Mouse (Mus musculus) c-Kit-positive CD71-positive TER-119-positive erythroid progenitor cells, embryonic 14.5 days (primary cell): ENCODE data around the gene Myo3b.

Experiments used
- DNase-seq: peaks from one replicate; pipeline ENCODE4 v3.0.0-alpha.2; 2013; ENCODE audit warnings: low spot score

The Myo3b gene

DNA sequence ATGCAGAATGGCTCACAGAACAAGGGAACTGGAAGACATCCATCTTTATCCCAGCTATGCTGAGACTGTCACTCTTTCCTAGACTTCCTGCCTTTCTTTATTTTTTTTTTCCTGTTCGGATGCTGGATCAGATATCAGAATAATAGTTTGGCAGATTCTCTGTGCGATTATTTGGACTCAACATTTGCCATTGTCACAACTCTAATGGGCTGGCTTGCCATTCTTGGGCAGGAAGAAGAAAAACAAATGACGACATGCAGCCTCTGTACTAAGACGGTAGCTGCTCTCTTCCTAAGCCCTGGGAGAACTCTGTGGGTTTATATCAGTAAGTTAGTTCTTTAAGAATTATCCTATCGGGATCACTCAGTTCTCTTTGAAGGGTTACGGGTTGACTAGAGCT lies 89.7 kb downstream of the Myo3b start:
- no peak for DNase-seq

DNA sequence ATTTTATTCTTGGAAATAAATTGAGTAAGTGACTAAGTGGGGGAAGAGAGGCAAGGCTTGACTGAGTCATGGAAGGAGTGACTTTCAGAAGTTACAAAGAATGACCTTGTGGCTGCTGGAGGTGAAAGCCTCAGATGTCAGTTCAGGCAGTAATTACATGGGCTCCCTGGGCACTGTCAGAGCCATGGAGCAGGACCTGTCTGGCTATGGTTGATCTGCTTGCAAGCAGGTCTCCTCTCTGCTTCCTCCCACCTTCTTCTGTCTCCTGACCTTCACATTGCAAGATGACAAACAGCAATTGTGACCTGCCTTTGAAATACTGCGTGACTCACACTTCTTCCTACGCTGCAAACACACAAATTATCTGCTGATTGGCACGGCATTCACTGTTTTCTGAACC lies 90.6 kb downstream of the Myo3b start:
- DNase-seq = no peak

GRCm38 (mm10) chr2:70133281-70133680 lies 94.4 kb downstream of the Myo3b start:
- no peak for DNase-seq

- no peak for DNase-seq
Measured at GRCm38 (mm10) chr2:70137226-70137998, 98.5 kb downstream of the Myo3b start.

GRCm38 (mm10) chr2:70143543-70144188 lies 104.7 kb downstream of the Myo3b start:
- DNase-seq = no peak

DNA sequence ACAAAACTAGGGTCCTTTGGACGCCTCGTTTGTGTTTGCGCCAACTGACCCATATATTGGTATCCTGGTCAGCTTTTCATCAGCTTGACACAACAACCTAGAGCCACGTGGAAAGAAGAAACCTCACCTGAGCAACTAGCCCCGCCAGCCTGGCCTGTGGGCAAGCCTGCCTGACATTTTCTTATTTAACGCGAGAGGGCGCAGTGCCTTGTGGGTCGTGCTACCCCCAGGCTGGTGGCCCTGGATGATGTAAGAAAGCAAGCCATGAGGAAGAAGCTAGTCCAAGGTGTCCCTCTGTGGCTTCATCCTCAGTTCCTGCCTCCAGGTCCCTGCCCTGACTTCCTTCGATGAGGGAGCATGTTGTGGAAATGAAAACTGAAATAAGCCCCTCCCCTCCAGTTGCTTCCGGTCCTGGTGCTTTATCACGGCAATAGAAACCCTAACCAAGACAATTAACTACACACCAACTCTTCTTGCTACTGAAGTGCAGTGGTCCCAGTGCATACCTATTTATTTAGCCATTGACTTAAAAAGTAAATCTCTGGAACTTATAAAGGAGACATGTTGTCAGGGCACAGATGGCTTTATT lies 108.2 kb downstream of the Myo3b start:
- DNase-seq = no peak

DNA sequence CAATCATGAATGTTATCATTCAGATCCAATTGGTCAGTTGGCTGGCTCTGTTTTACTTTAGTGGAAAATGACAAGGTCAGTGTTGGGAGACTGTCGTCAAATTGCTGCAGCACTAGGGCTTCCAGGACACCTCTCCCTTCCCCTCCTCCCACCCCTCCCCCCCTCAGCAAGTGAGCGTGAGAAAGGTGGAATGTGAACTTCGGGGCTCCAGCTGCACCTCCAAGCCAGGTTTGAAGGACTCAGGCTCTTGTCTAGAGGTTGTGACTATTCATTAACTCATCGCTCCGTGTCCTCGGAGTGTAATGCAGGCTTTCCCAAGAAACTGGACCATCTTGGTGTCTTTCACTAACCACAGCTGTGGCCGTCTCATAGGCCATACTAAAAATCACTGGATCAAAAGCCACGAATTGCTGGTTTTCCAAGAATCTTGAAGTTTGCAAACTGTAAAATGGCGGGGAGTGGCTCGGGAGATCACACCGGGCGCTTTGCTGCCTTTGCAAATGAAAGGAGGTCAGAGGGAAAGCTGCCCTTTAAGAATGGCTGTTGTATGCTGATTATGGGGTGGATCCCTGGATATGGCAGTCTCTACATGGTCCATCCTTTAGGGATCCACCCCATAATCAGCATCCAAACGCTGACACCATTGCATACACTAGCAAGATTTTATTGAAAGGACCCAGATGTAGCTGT lies 110.0 kb downstream of the Myo3b start:
- no peak for DNase-seq

DNA sequence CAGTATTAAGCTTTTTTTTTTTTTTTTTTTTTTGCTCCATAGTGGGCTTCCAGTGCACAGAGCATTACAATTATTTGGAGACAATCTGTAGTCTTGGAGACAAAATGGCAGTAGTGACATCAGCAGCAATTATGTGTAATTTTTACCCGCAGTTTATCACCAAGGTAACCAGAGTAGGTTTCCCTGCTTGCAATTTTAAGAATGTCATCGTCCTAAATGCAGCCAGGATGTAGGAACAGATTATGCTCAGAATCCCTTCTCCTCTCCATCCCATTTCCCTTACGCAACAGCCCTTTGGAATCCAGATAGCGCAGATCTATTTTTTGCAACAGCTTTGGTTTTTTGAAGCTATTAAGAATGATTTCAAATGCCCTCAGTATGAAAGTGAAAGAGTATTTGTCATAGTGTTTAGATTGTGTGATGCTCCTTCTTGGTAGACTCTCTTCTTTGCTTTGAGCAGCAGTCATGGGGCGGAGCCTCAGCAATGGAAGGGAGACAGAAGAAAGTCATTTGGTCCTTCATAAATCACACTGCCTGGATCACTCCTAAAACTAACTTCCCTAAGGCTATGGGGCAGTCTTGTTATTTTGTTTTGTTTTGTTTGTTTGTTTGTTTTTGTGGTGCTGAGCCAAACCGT lies 111.6 kb downstream of the Myo3b start:
- DNase-seq = no peak

GRCm38 (mm10) chr2:70151930-70152329 lies 113.0 kb downstream of the Myo3b start:
- DNase-seq = no peak

DNA sequence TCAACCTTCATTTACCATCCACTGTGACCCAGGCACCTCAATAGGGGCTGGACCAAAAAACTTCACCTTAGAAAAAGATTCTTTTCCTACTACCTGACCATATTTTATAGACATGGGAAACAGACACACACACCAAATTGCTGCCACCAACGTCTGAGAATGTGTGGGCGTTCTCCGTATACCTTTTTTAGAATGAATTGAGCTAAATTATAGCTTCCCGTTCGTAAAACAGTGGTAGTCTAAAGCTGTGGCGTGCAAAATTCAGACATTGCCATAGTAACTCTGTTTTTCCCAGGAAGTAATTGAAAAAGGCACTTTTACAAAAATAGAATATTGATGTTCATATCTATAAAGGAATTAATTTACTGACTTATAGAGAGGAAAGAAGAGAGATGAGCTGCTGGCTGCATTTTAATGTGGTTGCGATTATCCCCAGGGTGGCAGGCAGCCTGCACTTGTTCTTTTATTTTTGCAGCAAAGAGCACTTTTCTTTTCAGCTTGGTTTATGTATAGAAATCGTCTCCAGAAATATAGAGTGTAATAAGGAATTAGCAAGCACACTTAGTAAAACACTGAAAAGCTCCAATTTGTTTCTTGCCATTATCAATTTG lies 116.4 kb downstream of the Myo3b start:
- DNase-seq = no peak

DNA sequence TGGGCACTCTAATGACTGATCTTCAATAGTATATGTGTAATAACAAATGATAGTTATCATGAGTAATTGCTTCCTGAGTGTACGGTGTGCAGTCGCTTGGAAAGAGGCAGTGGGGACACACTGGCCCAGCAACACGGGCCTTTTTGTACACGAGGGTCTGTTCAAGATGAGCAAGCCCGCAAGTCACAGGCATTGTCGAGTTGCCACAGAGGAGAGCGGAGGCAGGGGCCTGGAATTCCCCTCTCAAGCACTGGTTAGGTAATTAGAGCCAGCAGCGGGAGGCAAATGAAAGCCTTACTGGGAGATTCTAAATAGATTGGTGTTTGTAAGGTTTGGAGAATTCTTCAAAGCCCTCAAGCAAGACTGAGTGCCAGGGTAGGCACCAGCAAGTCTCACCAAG lies 120.6 kb downstream of the Myo3b start:
- no peak for DNase-seq

GRCm38 (mm10) chr2:70166231-70166630 lies 127.3 kb downstream of the Myo3b start:
- no peak for DNase-seq

- no peak for DNase-seq
Measured at GRCm38 (mm10) chr2:70167944-70168935, 129.3 kb downstream of the Myo3b start.

DNA sequence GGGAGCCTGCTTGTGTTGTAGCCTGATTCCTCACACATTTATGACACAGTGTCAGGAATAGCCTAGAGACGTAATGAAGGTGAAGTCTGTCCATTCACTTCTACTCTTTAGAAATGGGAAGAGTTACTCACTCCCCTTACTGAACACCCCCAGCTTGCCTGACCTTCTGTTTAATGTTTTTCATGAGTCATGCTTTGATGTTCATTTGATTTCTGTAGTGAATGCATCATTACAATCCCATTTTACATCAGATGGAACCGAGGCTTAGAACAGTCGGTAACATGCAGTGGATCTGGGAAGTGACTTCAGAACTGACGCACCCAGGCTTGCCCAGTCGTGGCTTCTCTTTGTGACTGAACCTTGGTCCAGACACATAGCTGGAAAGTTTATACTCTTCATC lies 131.5 kb downstream of the Myo3b start:
- no peak for DNase-seq

DNA sequence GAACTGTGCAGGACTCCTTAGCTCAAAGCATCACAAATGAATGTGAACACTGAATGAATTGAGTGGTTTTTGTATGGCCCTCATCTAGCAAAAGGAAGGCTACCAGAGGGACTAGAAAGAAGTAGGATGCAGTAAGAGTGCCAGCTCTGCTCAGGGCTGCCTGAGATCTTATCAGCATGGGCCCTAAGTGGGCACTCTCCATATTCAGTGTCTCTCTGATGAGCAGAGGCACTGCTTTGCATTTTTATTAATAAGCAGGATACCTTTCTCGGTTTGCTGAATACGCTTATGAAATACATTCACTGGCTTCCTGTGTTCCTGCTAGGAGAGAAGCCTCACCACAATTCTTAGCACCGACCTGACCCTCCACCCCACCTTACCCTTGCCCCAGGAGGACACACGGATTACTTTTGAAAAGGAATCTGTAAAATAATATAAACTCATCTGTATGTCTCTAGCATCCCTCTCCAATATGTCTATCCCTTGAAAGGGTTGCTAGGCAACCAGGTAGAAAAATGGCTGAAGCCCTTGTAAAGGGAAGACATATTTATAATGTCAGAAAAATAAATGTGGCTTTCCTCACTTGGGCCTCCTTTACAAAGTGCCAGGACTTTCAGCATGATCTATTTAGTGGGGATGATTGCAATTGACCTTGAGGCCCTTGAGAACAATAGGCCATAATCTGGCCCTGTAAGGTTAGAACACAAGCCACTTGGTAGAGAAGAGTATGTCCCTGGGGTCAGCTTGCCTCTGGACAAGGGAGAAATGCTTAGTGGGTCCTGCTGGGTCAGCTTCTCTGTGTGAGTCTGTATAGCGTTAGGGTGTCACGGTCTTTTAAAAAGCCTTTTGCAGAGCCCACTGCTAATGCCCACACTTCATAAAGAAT lies 138.1 kb downstream of the Myo3b start:
- DNase-seq = no peak

- DNase-seq = no peak
Measured at GRCm38 (mm10) chr2:70177709-70178030, 138.7 kb downstream of the Myo3b start.

DNA sequence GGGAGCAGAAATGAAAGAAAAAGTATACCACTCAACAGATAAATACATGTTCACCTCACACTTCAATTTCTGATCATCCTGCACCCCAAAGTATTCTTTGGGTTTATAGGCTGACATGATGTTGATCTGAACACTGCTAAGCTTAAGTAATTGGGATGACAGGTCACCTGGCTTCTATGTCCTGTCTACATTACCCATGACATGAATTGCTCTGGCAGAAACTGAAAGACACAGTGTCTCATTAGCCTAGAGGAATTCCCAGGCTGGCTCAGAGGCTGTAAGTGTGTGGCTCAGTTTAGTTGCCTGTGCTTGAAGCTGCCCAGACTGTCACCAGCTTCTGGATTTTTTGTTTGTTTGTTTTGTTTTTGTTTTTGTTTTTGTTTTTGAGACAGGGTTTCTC lies 139.3 kb downstream of the Myo3b start:
- DNase-seq = no peak

GRCm38 (mm10) chr2:70182150-70182670 lies 143.3 kb downstream of the Myo3b start:
- no peak for DNase-seq

DNA sequence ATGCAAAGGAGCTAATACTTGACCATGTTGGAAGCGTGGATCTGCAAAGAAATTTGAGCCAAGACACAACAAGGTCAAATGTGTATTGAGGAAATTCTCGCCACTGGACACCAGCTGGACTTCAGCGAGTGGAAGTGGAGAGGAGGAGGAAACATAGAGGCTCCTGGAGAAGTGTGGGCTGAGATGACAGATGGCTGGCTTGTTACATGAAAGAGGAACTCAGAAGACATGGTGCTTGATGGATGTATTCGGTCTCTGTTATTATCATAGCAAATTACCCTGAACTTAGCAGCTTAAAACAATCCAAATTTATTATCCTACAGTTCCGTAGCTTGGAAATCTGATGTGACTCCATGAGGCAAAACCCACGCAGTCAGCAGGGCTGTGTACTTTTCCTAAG lies 148.1 kb downstream of the Myo3b start:
- no peak for DNase-seq
